Mouse (Mus musculus) thymus, adult 2 months (tissue): ENCODE results near the gene Fbxo40. TPM values are rescaled to one million over a fixed set of nuclear protein-coding genes. Genes with fewer than 3 reads are reported as not detected.

Experiments used
- DNase-seq: peaks from one replicate; pipeline ENCODE4 v3.0.0; 2021
- H3K27ac ChIP-seq: fragments of 200-500 bp; 2 replicates; pipeline ENCODE4 v1.5.1; 2012; ENCODE audit warnings: low read length, control low read depth; ENCODE audit not compliant: control insufficient read depth, insufficient read depth
- H3K27me3 ChIP-seq: fragments of 200-500 bp; 2 replicates; pipeline ENCODE4 v1.6.1; 2012; ENCODE audit warnings: mild to moderate bottlenecking, low read length, moderate library complexity, mixed read lengths; ENCODE audit not compliant: control insufficient read depth, insufficient read depth
- H3K36me3 ChIP-seq: fragments of 200-500 bp; 2 replicates; pipeline ENCODE4 v1.6.1; 2012; ENCODE audit warnings: mild to moderate bottlenecking, low read length, moderate library complexity; ENCODE audit not compliant: control insufficient read depth, insufficient read depth
- H3K4me1 ChIP-seq: fragments of 200-500 bp; replicated peaks from 2 replicates; pipeline ENCODE4 v1.6.1; 2012; ENCODE audit warnings: low read length; ENCODE audit not compliant: control insufficient read depth, insufficient read depth
- H3K4me3 ChIP-seq: fragments of 200-500 bp; 2 replicates; pipeline ENCODE4 v1.5.1; 2012; ENCODE audit warnings: mild to moderate bottlenecking, low read length, control low read depth, moderate library complexity; ENCODE audit not compliant: control insufficient read depth, insufficient read depth
- CTCF ChIP-seq: fragments of 200-500 bp; IDR thresholded peaks from 2 replicates; pipeline ENCODE4 v1.5.1; 2012; ENCODE audit warnings: mild to moderate bottlenecking, control low read depth, low read length, moderate library complexity, borderline replicate concordance; ENCODE audit not compliant: control insufficient read depth, poor library complexity, insufficient read depth; ENCODE audit errors: extremely low read depth
- POLR2A ChIP-seq: fragments of 200-500 bp; IDR thresholded peaks from 2 replicates; pipeline ENCODE4 v1.6.1; 2012; ENCODE audit warnings: mild to moderate bottlenecking, low read length, control low read depth, moderate library complexity; ENCODE audit not compliant: control insufficient read depth, poor library complexity, insufficient read depth; ENCODE audit errors: extremely low read depth
- WGBS: fragments of 180-500 bp; shearing (Covaris S2); methylation state at CpG from one replicate; pipeline ENCODE4 v1.1.7; 2018; 5-methylcytosine and 5-hydroxymethylcytosine counted together
- polyA plus RNA-seq: library from polyadenylated mRNA; depleted of rRNA; stranded (reverse); fragments of >200 nt; gene quantifications from 2 replicates; pipeline ENCODE4 v1.2.3, GENCODE M21; 2012

Gene Fbxo40
- polyA plus RNA-seq, 1 experiment = 2.3 TPM

DNA sequence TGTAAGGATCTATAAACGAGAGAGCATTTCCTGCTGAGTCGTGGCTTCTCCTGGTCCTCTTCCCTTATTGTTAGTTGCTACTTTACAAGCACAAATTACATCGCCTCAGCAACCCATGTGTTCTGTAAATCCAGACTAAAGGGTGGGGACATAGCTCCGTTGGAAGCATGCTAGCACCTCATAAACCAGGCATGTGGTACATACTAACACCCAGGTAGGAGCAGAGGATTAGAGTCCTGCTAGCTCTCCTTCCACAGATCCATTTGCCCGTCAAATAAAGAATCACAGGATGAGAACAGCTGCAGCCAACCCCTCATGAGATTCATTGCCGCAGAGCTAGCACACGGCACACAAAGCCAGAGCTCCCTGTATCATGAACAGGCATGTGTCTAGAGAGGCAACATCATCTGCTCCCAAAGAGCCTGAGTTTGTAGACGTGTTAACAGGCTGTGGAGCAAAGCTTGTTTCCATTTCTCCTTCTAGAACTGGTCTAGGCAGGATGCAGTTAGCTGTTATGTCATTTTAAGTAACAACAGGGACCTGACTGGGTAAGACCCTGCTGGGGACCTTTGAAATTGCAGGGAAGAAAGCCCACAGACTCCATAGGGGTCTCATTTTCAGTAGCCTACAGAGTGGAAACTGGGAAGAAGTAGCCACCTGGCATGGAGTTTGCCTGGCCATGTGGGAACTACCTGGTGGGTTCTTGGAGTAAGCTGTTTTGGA is 40.5 kb downstream of the Fbxo40 start:
- Histone ChIP-seq H3K36me3 (peaks cover 35% of the 10 kb centered on the region), H3K27ac (no peak overlapping the region), H3K27me3 (no peaks in the 10 kb centered on the region), H3K4me3 (no peak overlapping the region), H3K4me1 (no peaks in the 10 kb centered on the region)
- no peak for DNase-seq
- WGBS = 92% methylated on average over 8 of the region's 8 CpGs
- no peak for TF ChIP-seq POLR2A

DNA sequence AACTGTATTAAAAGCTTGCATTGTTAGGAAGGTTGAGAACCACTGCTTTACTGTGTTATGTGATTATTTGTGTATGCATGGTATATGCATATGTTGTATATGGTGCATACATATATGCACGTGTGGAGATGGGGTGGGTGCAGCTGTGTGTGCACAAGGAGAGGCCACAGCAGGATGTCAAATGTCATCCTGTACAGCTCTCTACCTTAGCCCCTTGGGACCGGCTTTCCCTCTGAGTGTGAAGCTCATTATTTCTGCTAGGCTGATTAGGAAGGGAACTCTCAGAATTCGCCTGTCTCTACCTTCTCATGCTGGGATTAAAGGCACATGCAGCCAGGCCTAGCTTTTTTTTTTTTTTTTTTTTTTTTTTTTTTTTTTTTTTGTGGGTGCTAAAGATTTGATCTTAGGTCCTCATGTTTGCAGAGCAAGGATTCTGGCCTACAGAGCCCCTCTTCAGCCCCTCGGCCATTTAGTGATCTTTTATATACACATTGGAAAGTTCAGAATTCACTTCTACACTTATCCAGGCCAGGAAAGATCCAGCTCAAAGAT is 42.5 kb downstream of the Fbxo40 start:
- no peak overlapping the region for H3K27ac ChIP-seq
- TF ChIP-seq CTCF (no peak), POLR2A (no peak)
- 91% methylated on average over 4 of the region's 4 CpGs for WGBS
- no peaks in the 10 kb centered on the region for H3K4me1 ChIP-seq
- peaks cover 32% of the 10 kb centered on the region for H3K36me3 ChIP-seq
- H3K4me3 ChIP-seq = no peak overlapping the region
- no peaks in the 10 kb centered on the region for H3K27me3 ChIP-seq
- no peak for DNase-seq

DNA sequence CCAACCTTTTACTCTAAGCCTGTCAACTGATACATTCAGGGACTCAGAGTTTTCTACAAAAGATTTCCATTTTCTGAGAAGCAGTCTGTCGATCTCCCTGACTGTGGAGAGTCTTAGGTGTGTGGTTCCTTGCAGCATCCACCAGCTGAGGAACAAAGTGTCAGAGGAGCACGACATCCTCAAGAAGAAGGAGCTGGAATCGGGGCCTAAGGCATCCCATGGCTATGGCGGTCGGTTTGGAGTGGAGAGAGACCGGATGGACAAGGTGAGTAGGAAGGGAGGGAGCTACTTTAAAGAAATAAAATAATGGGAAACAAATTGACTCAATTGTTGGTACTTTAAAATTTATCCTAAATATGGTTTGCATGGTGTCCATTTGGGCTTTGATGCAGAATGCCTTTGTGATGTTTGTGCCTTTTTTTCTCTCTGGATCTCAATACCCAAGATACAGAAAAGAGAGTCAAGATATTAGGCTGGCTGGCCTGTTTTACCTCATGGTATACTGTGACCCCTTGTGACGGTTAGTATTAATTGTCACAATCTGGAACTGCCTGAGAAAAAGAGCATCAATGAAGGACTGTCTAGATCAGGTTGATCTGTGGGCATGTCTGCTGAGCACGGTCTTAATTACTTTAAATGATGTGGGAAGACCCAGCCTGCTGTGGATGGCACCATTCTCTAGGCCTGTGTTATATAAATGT is 43.7 kb downstream of the Fbxo40 start:
- no peak overlapping the region for H3K4me3 ChIP-seq
- no peak for TF ChIP-seq CTCF
- TF ChIP-seq POLR2A = no peak
- H3K27ac ChIP-seq = no peak overlapping the region
- peaks cover 36% of the 10 kb centered on the region for H3K36me3 ChIP-seq
- DNase-seq = no peak
- 97% methylated on average over 8 of the region's 8 CpGs for WGBS
- H3K4me1 ChIP-seq = no peaks in the 10 kb centered on the region; the same call in 1 of the 2 replicates
- H3K27me3 ChIP-seq = no peaks in the 10 kb centered on the region

DNA sequence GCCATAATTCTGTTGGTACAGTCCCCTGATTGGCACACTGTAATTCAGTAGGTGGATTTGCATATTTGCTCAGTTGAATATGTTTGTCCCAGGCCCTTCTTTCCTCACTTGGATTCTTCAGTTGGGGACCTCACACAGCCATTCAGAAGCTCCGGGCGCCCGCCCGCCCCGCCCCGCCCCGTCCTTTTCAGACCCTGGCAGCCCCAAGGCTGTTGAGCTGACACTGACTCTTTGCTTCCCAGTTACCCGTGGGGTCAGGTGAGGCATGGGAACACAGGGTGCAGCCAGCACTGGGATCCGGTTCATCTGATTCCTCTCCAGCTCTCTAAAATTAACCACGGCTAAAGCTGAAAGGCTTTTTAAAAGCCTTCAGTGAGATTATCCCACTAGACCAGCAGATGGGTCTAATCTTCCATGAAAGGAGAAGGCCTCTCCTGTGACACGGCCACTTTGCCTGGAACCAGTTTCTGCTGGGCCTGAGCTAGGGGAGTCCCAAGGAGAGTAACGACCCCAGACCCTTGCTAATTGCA is 45.3 kb downstream of the Fbxo40 start:
- H3K27ac ChIP-seq = no peak overlapping the region
- DNase-seq = no peak
- WGBS = 91% methylated on average over 12 of the region's 12 CpGs
- TF ChIP-seq POLR2A = no peak
- TF ChIP-seq CTCF = no peak
- H3K36me3 ChIP-seq = peaks cover 34% of the 10 kb centered on the region
- H3K4me1 ChIP-seq = peaks cover 7% of the 10 kb centered on the region
- H3K27me3 ChIP-seq = no peaks in the 10 kb centered on the region
- no peak overlapping the region for H3K4me3 ChIP-seq

DNA sequence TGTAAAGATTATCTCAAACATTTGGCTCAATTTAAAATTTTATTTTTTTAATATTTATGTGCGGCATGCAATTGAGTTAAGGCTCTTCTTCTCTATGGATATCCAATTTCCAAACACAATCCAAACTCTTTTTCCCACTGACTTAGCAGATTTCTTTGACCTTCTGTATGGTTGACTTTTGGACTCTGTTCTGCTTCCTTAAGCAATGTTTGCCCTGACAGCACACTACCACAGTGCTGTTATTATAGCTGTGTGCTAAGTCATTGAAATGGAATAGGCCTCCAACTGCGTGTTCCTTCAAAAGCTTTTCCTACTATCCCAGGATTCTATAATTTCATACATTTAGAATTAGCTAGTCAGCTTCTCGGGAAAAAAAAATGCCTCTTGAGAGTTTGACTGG is 46.7 kb downstream of the Fbxo40 start:
- H3K36me3 ChIP-seq = peaks cover 41% of the 10 kb centered on the region
- TF ChIP-seq POLR2A (no peak), CTCF (no peak)
- no peak overlapping the region for H3K27ac ChIP-seq
- no peak overlapping the region for H3K4me3 ChIP-seq
- WGBS = 97% methylated on average over 3 of the region's 3 CpGs
- H3K4me1 ChIP-seq = peaks cover 7% of the 10 kb centered on the region
- no peaks in the 10 kb centered on the region for H3K27me3 ChIP-seq
- DNase-seq = no peak

DNA sequence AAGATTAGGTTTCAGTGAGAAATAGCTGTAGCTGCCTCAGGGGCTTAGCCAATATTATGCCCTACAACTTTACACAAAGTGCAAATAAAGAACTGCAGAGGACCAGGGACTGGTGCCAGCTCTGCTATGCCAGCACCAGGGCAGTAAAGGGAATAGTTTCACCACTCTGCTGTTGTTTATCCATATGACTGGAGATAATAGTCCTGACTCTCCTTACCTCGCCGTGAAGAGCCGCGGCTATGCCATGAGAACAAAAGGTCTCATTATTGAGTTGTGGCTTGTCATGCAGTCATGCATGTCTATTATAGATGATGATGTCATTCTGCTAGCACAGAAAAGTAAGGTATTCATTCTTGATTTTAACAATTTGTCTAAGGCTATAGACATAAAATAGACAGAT is 48.4 kb downstream of the Fbxo40 start:
- Histone ChIP-seq H3K4me1 (peaks cover 7% of the 10 kb centered on the region), H3K4me3 (no peak overlapping the region), H3K27ac (no peak overlapping the region), H3K36me3 (peaks cover 49% of the 10 kb centered on the region), H3K27me3 (no peaks in the 10 kb centered on the region)
- WGBS = 90% methylated on average over 4 of the region's 4 CpGs
- no peak for DNase-seq
- TF ChIP-seq CTCF (no peak), POLR2A (no peak)
